Mouse (Mus musculus) activated CD4-positive, CD25-positive, alpha-beta regulatory T cell, adult 4 months (primary cell): ENCODE data around the gene H2-D1. TPM values are rescaled to one million over a fixed set of nuclear protein-coding genes. Genes with fewer than 3 reads are reported as not detected.
A peak's percentile ranks its signal among the peaks of the same experiment; 100 is the strongest.
"Not testable (repeated sequence)": the region's sequence is repeated elsewhere in the genome, so short reads cannot be mapped to it uniquely, and the experiment has no call there.

Experiments used
- ATAC-seq: one replicate; pipeline ENCODE4 v1.8.0; 2017
- polyA plus RNA-seq, 2 experiments: library from polyadenylated mRNA; unstranded; fragments of 100-300 nt; shearing (Covaris generic); gene quantifications; one replicate each; pipeline ENCODE4 v1.2.1; 2017

Gene H2-D1
- polyA plus RNA-seq, 2 experiments from 2014 or later: 3,460 to 4,099 TPM

DNA sequence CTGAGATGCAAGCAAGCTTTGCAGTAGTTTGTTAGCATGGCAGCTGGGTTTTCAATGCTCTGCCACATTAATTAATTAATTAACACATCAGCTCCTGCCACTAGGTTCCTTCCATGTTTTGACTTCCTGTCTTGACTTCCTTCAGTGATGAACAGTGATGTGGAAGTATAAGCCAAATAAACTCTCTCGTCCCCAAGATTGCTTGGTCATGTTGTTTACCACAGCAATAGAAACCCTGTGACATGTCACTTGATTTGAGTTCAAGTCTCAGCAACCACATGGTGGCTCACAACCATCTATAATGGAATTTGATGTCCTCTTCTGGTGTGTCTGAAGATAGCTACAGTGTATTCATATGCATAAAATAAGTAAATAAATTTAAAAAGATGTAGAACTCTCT, 5.2 kb upstream of the H2-D1 start:
- no peak for ATAC-seq

DNA sequence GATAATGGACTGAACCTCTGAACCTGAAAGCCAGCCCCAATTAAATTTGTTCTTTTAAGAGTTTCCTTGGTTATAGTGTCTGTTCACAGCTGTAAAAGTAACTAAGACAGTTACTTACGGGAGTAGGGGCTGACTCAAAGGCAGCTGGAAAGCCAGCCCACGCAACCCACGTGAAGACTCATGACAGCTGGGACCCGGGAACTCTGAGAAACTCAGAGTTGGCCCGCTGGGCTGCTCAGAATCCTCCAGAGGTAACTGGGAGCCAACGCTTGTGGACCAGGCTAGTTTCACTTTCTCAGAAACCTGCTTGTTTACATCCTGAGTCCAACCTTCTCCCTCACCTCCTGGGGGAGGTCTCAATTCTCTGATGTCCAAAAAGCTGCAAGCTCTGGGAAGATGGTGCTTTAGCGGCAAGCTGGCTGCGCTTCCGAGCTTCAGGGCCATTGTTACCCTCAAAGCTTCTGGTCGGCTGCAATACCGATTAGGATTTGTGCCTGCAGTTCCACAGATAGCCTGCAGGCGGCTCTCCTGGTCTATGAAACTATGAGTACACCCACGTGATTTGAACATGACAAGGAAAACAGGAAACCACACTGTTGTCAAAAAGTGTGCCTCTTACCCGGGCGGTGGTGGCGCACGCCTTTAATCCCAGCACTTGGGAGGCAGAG, 4.6 kb upstream of the H2-D1 start:
- peak; percentile 15 for ATAC-seq

DNA sequence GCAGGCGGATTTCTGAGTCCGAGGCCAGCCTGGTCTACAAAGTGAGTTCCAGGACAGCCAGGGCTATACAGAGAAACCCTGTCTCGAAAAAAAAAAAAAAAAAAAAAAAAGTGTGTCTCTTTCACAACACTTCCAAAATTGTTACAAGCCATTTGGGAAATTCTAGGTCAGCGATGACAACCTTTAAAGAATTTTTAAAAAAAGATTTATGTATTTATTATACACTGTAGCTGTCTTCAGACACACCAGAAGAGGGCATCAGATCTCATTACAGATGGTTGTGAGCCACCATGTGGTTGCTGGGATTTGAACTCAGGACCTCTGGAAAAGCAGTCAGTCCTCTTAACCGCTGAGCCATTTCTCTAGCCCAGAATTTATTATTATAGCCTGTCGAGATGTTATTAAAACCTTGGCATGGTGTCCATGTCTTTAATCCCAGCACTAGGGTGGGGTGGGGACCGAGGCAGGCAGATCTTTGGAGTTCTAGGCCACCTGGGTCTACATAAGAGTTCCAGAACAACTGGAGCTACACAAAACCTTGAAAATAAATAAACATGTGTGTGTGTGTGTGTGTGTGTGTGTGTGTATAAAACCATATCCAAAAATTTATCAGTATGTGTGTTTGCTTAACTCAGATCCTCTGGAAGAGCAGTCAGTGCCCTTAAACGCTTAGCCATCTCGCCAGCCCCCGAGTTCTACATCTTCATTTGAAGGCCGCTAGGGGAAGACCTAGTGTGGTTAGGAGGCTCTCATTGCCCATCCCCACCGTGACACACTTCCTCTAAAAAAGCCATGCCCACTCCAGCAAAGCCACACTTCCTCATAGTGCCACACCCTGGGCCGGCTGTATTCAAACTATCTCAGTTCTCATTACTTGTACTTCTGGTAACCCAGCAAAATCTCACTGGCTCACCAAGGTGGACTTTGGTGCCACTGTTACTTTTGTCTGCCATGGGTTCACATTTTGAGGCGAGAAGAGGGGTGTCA, 3.7 kb upstream of the H2-D1 start:
- ATAC-seq: peak; percentile 36

DNA sequence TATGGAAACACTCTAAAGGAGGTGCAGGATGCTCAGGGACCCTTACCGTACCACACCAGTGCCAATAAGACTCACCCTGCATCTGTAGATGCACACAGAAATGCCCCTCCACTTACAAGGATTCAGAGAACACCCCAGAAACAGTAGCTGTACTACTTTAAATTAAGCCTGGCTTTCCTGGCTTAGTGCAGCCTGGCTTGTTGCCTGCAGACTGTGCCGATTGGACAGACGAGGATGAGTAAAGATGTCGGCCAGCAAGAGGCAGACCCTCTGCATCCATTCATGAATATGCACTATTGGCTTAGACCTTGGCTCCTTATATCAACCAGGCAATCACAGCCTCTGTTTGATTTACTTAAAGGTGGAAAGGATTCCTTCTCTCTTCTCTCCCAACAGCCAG, 2.9 kb upstream of the H2-D1 start:
- ATAC-seq: no peak

DNA sequence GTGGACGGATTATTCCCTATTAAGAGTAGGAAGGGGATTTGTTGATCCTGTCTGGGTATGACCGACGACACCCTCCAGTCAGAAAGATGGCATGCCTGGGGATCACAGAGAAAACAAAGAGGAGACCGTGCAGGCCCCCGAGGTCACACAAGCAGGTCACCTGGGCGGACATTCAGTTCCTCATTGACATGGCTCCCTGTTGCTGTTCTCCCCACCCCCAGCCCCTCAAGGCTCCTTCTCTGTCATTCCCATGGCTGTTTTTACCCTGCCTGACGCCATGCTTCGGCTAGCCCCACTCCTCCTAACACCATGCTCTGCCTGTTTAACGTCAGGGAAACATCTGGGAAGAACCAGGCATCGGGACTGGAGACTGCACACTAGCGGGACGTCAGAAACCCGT, 879 bp upstream of the H2-D1 start:
- no peak for ATAC-seq

DNA sequence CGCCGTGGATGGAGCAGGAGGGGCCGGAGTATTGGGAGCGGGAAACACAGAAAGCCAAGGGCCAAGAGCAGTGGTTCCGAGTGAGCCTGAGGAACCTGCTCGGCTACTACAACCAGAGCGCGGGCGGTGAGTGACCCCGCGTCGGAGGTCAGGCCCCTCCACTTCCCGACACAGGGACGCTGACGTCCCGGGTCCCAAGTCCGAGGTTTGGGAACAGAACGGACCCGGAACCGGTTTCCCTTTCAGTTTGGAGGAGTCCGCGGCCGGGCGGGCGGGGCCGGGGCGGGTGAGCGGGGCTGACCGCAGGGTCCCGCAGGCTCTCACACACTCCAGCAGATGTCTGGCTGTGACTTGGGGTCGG, 973 bp downstream of the H2-D1 start:
- no peak for ATAC-seq

DNA sequence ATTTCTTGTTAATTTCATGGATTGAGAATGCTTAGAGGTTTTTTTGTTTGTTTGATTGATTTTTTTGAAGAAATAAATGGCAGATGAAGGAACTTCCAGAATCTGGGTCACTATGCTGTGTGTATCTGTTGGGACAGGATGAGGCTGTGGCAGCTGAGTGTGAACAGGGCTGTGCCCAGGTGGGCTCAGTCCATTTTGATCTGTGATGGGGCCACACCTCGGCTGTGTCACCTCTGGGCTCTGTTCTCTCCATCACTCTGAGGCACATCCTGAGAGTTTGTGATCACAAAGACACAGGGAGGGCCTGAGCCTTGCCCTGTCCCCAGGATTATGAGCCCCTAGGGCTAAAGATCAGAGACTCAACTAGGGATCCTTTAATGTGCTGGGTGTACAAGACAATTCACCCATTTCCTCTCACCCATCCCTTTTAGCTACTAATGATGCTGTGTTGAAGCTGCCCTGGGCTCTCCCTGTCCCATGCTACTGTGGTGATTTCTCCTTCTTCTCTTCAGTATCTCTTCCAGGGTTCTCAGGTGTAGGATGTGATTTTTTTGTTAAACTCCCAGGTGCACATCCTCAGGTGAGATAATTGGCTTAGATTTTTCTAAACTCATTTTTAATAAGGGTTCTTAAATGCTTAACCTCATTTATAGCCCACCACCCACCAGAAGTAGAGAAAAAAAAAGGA, 5.0 kb downstream of the H2-D1 start:
- ATAC-seq: no peak

DNA sequence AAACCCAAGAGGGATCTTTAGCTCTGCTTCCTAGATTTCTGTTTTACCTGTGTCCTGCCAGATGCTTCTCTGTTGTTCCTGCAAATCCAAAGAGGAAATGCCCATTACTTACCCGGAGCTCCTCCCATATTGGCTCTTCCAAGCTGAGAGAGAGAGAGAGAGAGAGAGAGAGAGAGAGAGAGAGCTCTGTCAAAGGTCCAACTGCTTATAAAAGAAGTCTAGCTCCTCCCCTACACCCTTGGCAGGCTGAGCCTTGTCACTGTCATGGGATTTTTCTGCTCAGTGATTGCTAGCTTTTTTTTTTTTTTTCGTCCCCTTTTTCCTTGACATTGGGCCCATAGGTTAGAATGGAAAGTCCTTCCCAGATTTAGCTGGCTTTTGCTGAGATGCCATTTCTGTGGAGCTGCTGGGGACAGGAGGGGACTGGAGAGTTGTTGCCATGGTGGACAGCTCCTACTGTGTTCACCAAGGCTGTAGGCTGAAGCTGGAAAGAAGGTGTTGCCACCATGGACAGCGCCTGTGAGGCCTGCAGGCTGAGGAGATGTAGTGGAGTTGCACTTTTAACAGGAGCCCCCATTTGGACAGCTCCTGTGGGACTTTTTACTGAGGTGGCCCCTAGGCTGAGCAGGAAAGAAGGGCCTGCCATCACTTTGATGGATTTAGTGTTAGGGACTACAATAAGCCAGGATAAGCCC, 7.3 kb downstream of the H2-D1 start:
- ATAC-seq: no peak

DNA sequence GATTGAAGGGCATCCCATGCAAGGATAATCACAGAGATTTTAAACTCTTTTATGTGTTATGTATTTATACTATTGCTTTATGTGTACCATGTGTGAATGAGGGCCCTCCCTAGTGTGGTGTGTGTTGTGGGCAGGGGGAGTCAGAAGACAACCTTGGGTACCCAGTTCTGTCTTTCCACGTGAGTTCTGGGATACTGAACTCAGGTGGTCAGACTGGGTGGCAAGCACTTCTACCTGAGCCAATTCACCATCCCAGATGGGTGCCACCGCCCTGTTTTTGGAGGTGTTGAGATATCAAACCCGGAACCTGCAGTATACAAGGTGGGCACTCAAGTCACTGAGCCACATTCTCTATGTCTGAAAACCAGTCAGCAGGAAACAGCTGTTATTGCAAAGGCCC, 9.7 kb downstream of the H2-D1 start:
- no peak for ATAC-seq

DNA sequence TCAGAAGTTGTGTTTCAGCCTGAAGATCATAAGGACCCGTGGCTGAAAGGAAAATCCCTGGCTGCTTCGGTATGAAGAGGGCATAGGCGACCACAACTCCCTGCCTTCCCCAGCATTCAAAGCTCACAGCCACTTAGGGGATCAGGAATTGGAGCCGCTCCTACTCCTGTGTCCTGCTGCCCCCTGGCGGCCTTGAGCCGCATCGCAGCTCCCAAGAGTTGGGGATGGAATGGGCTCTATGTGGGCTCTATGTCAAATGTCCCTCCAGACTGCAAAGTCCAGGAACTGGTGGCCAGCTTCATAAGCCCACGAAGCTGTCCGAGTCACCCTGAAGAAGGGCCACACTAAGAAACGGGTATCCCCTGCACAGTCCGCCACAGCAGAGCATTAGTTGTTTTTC, 12.2 kb downstream of the H2-D1 start:
- ATAC-seq: peak; percentile 73

DNA sequence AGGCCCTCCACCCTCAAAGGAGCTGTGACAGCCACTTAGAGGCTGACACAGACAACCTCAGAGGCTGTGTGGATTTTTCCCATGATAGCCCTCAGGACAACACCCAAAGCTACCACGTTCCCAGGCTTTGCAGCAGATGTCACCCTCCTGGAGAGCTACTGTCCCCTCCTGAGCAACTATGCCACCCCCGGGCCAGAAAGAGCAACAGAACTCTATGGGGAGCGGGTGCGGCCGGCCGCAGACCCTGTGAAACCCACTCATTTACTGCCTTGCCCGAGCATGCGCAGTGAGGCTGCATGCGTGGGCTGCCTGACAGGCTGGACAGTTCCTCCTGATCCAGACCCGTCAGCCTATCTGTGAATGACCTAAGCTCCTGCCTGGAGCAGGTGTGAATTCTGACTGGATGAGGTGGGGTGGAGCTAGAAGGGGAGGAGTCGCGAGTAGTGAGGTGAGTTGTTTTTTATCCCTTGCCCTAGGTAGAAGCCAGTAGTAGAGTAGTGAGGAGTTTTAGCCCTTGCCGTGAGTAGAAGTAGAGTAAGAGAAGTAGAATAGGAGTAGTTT, 13.9 kb downstream of the H2-D1 start:
- no peak for ATAC-seq

DNA sequence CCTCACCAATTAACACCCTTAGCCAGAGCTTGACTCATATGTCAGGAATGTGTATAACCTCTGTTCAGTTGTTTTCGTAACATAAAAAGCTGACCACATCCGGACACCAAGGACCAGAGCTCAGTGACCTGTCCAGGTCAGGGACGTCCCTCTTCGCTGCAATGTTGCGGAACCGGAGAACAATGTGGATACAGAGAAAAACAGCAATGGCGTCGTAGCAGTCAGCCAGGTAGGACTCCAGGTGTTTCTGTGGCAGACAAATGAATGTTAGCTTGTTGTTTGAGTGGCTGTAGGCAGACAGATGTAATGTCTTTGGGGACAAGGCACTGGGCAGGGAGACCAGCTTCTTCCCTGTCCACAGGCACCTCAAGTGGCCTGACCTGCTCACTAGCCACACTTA, 15.5 kb downstream of the H2-D1 start:
- no peak for ATAC-seq

DNA sequence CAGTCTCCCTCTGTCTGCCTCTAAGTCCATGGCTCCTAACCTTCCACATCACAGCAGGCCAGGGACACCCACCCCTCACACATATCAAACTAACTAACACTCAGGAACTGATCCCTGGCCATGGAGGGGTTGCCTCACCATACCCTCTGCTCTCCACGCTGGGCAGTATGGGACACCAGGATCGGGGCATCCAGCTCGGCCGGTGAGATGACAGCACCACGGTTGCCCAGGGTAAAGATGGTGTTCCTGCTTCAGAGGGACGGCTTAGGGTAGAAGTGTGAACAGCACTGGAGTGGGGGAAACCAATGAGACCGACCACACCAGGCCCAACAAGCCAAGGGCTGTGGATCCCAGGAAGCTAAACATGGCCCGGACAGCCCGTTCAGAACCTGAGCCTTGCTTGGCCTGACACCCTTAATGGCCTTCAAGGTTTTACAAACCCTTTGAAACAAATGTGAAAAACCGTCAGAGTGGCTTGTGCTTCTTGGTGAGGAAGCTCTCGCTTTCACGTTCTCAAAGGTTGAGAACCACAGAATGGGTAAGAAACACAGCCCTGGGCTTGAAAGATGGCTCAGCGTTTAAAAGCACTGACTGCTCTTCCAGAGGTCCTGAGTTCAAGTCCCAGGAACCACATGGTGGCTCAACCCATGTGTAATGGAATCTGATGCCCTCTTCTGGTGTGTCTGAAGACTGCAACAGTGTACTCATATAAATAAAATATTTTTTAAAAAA, 16.6 kb downstream of the H2-D1 start:
- ATAC-seq: no peak

DNA sequence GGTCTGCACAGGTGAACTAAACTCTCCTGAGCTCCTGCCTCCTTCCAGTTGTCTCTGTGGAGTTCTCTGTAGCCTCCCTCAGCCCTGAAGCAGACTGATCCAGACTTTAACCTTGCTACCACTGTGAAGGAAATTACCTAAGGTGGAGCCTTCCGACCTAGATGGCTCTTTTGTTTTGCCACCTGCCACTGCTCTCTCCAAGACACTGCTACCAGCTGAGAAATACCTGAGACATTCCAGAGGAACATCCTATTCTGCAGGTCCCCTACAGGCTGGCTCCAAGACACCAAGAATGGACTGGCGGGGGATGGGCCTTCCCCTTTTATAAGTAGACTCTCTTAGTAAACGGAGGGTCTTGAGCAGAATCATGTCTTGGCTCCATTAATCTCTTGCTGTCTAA, 17.7 kb downstream of the H2-D1 start:
- no peak for ATAC-seq

DNA sequence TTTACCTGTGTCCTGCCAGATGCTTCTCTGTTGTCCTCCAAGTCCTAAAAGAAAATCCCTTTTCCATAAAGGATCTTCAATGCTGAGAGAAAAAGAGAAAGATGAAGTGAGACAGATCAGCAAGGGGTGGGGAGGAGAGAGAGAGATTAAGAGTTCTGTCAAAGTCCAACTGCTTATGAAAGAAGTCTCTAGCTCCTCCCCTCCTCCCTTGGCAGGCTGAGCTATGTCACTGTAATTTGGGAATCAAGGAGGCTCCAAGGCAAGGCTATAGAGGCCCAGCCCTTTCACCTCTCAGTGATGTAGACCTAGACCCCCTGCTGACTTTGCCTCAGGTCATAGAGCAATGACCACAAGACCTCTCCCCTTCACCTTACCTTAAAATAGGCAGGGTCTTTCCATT, 22.9 kb downstream of the H2-D1 start:
- no peak for ATAC-seq

DNA sequence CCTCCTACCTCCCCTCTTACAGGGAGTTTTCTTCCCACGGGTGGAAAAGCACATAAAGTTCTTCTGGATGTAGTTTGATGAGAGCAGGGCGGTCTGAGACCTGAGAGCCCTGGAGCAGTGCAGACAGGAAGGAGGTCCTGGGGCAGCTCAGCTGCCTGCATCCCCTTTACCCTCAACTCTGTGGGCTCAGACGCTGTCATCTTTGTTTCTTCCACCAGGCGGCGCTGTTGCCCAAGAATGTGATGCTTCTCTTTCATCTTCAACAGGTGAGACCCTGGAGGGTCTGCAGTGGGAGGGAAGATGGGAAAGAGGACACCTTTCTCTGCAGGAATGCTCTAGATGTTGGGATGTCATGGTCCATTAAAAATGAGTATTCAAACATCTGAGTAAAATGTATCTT, 33.3 kb downstream of the H2-D1 start:
- ATAC-seq: not testable (repeated sequence)

DNA sequence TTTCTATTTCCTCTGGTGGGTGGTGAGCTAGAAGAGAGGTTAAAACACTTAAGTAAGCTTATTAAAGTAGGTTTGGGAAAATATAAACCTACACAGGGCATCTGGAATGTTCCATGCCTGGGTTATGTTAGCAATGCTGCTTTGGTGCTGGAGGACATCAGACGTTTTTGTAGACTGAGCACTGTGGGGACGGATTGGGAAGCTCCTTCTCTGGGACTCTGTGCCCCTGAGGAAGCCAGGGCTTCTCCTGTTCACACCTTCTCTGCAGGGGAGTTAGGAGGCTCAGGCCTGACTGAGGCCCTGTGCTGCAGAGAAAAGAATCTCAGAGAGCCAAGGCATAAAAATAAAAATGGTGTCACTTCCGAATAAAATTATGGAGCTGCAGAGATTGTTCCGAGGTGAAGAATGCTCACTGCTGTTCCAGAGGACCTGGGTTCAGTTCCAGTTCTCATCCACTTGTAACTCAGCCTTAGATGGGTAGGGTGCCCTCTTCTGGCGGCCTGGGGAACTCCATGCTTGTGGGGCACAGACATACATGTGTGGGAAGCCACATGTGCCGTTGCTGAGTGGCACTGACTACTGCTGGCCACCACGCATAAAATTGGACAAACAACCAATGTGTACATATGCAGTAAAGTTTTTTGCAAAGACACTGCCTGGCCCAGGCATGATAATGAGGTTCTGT, 37.9 kb downstream of the H2-D1 start:
- ATAC-seq: not testable (repeated sequence)

DNA sequence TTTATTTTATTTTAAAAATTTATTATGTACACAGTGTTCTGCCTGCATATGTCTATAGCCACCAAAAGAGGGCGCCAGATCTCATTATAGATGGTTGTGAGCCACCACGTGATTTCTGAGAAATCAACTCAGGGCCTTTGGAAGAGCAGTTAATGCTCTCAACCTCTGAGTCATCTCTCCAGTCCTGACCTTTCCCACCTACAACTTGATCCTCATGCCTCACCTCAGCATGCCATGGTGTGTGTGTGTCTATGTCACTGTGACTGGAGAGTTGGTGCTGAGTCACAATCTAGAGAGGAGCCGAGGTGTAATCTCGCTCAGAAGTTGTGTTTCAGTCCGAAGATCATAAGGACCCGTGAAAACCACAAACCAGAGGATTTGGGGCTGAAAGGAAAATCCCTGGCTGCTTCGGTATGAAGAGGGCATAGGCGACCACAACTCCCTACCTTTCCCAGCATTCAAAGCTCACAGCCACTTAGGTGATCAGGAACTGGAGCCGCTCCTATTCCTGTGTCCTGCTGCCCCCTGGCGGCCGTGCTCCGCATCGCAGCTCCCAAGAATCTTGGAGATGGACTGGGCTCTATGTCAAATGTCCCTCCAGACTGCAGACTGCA, 39.2 kb downstream of the H2-D1 start:
- peak; percentile 68 for ATAC-seq

DNA sequence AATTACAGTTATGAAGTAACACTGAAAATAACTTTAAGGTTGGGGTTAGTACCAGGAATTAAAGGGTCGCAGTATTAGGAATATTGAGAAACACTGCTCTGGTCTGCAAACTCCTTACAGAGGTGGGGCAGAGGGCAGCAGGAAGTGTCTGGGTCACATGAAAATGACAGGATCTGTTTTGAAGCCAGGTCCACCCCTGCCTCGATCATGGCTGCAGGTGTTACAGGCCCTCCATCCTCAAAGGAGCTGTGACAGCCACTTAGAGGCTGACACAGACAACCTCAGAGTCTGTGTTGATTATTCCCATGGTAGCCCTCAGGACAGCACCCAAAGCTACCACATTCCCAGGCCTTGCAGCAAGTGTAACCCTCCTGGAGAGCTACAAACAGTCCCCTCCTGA, 40.7 kb downstream of the H2-D1 start:
- no peak for ATAC-seq

DNA sequence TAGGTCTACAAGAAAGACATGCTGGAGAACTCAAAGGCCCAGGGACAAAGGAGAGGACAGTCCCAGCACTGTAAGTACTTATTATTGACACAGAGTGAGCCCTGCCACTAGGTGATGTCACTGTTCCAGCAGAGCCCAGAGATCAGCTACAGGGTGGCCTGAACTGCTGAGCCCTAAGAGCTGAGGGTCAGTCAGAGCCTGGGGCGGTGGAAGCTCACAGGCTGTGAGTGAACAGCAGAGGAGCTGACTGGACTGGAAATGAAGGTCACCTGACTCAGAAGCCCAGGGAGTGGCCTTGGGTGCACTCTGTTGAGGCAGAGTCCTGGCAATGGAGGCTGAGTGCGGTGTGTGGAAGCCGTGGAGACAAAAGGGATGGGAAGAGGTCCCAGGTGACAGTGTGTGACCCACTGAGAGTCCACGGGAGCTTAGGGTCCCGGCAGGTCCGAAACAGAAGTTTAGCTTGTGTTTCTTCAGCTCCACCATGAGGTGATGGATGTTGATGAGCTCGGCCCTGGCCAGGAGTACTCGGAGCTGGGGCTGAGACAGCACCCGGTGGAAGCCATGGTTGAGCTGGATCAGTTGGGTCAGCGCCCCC, 41.3 kb downstream of the H2-D1 start:
- no peak for ATAC-seq
